Mouse (Mus musculus) kidney, postnatal 4 days (tissue): Measurements from ENCODE around the gene Tjp1.

Experiments
- DNase-seq, 2 experiments: peaks; one replicate each; pipeline ENCODE4 v3.0.0; 2021; ENCODE audit warnings: mixed read lengths in 2 of 2

Tjp1 gene

GRCm38 (mm10) chr7:65430401-65430800, 97.2 kb downstream of the Tjp1 start:
- peak in 1 of 2 experiments; percentile 48 for DNase-seq

- DNase-seq = peak; percentile 50 to 60
Observed at GRCm38 (mm10) chr7:65424519-65424918, 103.1 kb downstream of the Tjp1 start.

- no peak for DNase-seq
Observed at GRCm38 (mm10) chr7:65422456-65422855, 105.1 kb downstream of the Tjp1 start.

- DNase-seq = peak; percentile 70 to 82
Observed at GRCm38 (mm10) chr7:65421451-65421850, 106.1 kb downstream of the Tjp1 start.

GRCm38 (mm10) chr7:65419926-65420325, 107.7 kb downstream of the Tjp1 start:
- DNase-seq = no peak

GRCm38 (mm10) chr7:65419012-65419411, 108.6 kb downstream of the Tjp1 start:
- DNase-seq = peak; percentile 10 to 17

- peak; percentile 13 to 27 for DNase-seq
Observed at GRCm38 (mm10) chr7:65418366-65418911, 109.1 kb downstream of the Tjp1 start.

- peak; percentile 62 to 73 for DNase-seq
Observed at GRCm38 (mm10) chr7:65417231-65418100, 110.1 kb downstream of the Tjp1 start.

- DNase-seq = peak; percentile 21 to 52
Observed at GRCm38 (mm10) chr7:65416506-65416905, 111.1 kb downstream of the Tjp1 start.

GRCm38 (mm10) chr7:65413946-65414945, 113.3 kb downstream of the Tjp1 start:
- DNase-seq = peak; percentile 62 to 66

GRCm38 (mm10) chr7:65410668-65411067, 116.9 kb downstream of the Tjp1 start:
- peak; percentile 41 to 57 for DNase-seq

GRCm38 (mm10) chr7:65406427-65406826, 121.2 kb downstream of the Tjp1 start:
- no peak for DNase-seq

- DNase-seq = no peak
Observed at GRCm38 (mm10) chr7:65402516-65402915, 125.1 kb downstream of the Tjp1 start.

GRCm38 (mm10) chr7:65401622-65402021, 126.0 kb downstream of the Tjp1 start:
- DNase-seq = no peak

GRCm38 (mm10) chr7:65395891-65396290, 131.7 kb downstream of the Tjp1 start:
- no peak for DNase-seq

- no peak for DNase-seq
Observed at GRCm38 (mm10) chr7:65395166-65395565, 132.4 kb downstream of the Tjp1 start.

GRCm38 (mm10) chr7:65394672-65395071, 132.9 kb downstream of the Tjp1 start:
- DNase-seq = no peak

- peak; percentile 44 to 68 for DNase-seq
Observed at GRCm38 (mm10) chr7:65393704-65394452, 133.7 kb downstream of the Tjp1 start.

- DNase-seq = no peak
Observed at GRCm38 (mm10) chr7:65392986-65393385, 134.6 kb downstream of the Tjp1 start.

- no peak for DNase-seq
Observed at GRCm38 (mm10) chr7:65389539-65389938, 138.0 kb downstream of the Tjp1 start.

GRCm38 (mm10) chr7:65388243-65389013, 139.2 kb downstream of the Tjp1 start:
- no peak for DNase-seq
